ENCODE assay signal across 13 mouse cellular contexts in genomic region chr5:151102262-151102661, GRCm38 (mm10).
A peak's percentile ranks its signal among the peaks of the same experiment; 100 is the strongest.
DNase-seq lines count a peak whose midpoint lies in the region; ATAC-seq and TF ChIP-seq lines count a peak whose summit lies in the region.
"Had no signal": no experiment of that assay in that cellular context is flagged by ENCODE, and none has a peak within 500 bp of the region (broad histone marks: within the 10 kb centered on the region; RNA-seq: fewer than 3 reads in every experiment).

No protein-coding gene starts in this region.

- peaks cover 30% of the 10 kb centered on the region; the same call in 1 of the 2 replicates for H3K79me2 ChIP-seq in liver, adult 2 months (ENCODE audit: control insufficient read depth, insufficient read depth, low read length)

- no peak for ATAC-seq in liver, embryonic 11.5 days (replicated peaks; ENCODE audit: low FRiP score)
- 0 out of 2 replicates have a peak, but pooled peaks have one; percentile 33 for ATAC-seq in megakaryocyte, adult 5-6 weeks (ENCODE audit: poor library complexity, severe bottlenecking)

- peak; percentile 9 for DNase-seq in adrenal gland, postnatal 25 days
- no peak for DNase-seq in adrenal gland, adult 2 months
- DNase-seq in liver, adult 2 months (ENCODE audit: extremely low read depth, low read depth, low spot score): no peak
- DNase-seq in liver, embryonic 11.5 days (ENCODE audit: low spot score): no peak
- peak; percentile 47 for DNase-seq in R1 (ENCODE audit: low read depth, low spot score)
- no peak for DNase-seq in urinary bladder, postnatal 36 days (ENCODE audit: low spot score in 2 of 2)
- DNase-seq in right cerebral cortex, postnatal 14 days: no peak
- DNase-seq: heart, postnatal 4 days; kidney, adult 11 months; right cerebral cortex, postnatal 4 days had no signal

- H3K4me2 ChIP-seq in liver, embryonic 11.5 days: no peak overlapping the region
- H3K4me2 ChIP-seq: limb, embryonic 12.5 days had no signal

- WGBS in liver, adult 2 months: 61% methylated on average over 2 of the region's 2 CpGs
- 50% methylated on average over 2 of the region's 2 CpGs for WGBS in liver, embryonic 11.5 days

- H3K4me3 ChIP-seq in liver, adult 2 months (ENCODE audit: insufficient read depth, low read depth, low read length): no peak overlapping the region
- H3K4me3 ChIP-seq in liver, embryonic 11.5 days (ENCODE audit: low read depth, low read length): no peak overlapping the region
- H3K4me3 ChIP-seq: limb, embryonic 12.5 days had no signal

- H3K9me3 ChIP-seq in liver, embryonic 11.5 days (ENCODE audit: control insufficient read depth, low read length): no peaks in the 10 kb centered on the region
- H3K9me3 ChIP-seq: limb, embryonic 12.5 days had no signal

- TF ChIP-seq CTCF in liver, adult 2 months (IDR thresholded peaks at IDR 0.05; ENCODE audit: low read depth, low read length): peak; percentile 42; the same call in 1 of the 2 replicates

- no peak overlapping the region for H3K27ac ChIP-seq in liver, adult 2 months (replicated peaks; ENCODE audit: insufficient read depth, low read depth, low read length)
- no peak overlapping the region for H3K27ac ChIP-seq in liver, embryonic 11.5 days (ENCODE audit: low read depth, low read length)
- H3K27ac ChIP-seq: limb, embryonic 12.5 days; macrophage had no signal

- H3K4me1 ChIP-seq in liver, adult 2 months (ENCODE audit: control insufficient read depth, insufficient read depth, low read length): peaks cover 24% of the 10 kb centered on the region
- H3K4me1 ChIP-seq in liver, embryonic 11.5 days (replicated peaks; ENCODE audit: control insufficient read depth, insufficient read depth, low read length): no peaks in the 10 kb centered on the region; the same call in 1 of the 2 replicates

- H3K9ac ChIP-seq in liver, adult 2 months (ENCODE audit: low read depth, low read length): no peak overlapping the region
- no peak overlapping the region for H3K9ac ChIP-seq in liver, embryonic 11.5 days (ENCODE audit: low read depth, low read length)
- H3K9ac ChIP-seq: limb, embryonic 12.5 days had no signal

- H3K27me3 ChIP-seq in liver, adult 2 months (ENCODE audit: control insufficient read depth, insufficient read depth, low read length): no peaks in the 10 kb centered on the region
- no peaks in the 10 kb centered on the region for H3K27me3 ChIP-seq in liver, embryonic 11.5 days (replicated peaks; ENCODE audit: control insufficient read depth, insufficient read depth, low read length)
- H3K27me3 ChIP-seq: limb, embryonic 12.5 days had no signal

- no peak for TF ChIP-seq POLR2A in liver, adult 2 months (IDR thresholded peaks at IDR 0.05; ENCODE audit: extremely low read depth, insufficient read depth, low read length)

- no peaks in the 10 kb centered on the region for H3K36me3 ChIP-seq in liver, adult 2 months (ENCODE audit: control insufficient read depth, insufficient read depth, low read length)
- H3K36me3 ChIP-seq in liver, embryonic 11.5 days (ENCODE audit: control insufficient read depth, insufficient read depth, low read length): no peaks in the 10 kb centered on the region
- H3K36me3 ChIP-seq: limb, embryonic 12.5 days had no signal

Comparison
In these comparisons a context has a peak if more than half of its experiments do, and no peak if none do; other contexts are left out.
1. DNase-seq: peak in adrenal gland, postnatal 25 days (single experiment) and R1 (single experiment); none in adrenal gland, adult 2 months (single experiment), liver, adult 2 months (single experiment), liver, embryonic 11.5 days (single experiment), urinary bladder, postnatal 36 days (0 of 2) and right cerebral cortex, postnatal 14 days (single experiment).